Mouse (Mus musculus): ENCODE results near the gene Mamdc2.

Gene Mamdc2

DNA sequence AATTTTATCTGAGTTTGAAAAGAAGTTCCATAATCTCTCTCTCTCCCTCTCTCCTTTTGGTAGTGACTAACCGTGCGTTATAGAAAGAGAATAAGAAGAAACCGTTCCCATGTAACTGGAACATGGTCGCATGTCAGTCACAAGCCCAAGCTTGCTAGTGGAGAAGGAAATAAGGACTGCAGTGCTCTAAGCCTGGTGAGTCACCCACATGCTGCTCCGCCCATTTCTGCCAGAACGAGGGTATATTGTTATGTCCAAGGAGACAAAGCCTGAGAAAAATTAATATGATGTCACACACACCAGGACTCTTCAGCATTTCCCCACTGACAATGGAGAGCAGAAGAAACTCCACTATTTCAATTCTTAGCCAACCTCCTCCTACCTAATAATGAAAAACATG lies 93.5 kb downstream of the Mamdc2 start:
- no peak for DNase-seq

DNA sequence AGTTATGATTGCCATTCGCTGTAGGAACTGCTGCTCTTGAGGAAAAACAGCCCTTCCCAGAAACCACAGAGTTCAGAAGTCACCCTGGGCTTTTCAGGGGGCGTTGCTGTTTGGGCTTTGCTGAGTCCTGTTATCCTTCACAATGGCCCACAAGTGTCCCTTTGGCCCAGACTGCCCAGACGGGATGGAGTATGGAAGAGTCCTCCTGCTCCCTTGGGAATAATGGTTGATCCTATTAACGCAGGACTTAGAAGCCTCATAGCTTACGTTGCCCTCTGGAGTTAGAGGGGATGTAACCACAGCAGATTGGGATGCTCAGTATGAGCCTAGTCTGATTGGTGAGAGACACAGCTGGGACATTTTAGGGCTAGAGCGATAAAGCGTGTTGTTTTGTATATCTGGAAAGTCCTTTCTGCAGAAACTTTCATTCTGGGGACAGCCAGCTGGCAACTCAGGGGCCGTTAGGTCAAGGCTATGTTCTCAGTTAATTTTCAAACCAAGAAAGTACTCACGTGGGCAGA lies 94.3 kb downstream of the Mamdc2 start:
- DNase-seq: peak; percentile 57

DNA sequence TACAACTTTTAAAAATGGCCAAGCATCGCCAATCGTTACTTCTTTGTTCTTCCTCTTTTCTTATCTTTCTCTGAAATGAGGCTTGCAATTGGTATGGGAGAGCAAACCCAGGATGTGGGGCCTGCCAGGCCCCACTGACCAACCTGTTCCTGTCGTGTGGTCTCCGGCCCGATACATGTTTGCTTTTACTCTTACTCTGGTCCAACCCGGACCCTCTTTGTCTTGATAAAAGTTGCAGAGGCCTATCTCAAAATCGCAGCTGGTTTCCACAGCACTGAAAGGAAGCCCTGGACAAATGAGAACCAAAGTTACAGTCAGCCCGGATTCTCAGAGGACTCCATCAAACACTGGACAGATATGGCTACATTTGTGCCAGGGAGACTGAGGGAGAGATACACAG lies 95.1 kb downstream of the Mamdc2 start:
- DNase-seq: no peak

- DNase-seq: peak; percentile 51
Observed at GRCm38 (mm10) chr19:23351808-23352491, 96.3 kb downstream of the Mamdc2 start.

DNA sequence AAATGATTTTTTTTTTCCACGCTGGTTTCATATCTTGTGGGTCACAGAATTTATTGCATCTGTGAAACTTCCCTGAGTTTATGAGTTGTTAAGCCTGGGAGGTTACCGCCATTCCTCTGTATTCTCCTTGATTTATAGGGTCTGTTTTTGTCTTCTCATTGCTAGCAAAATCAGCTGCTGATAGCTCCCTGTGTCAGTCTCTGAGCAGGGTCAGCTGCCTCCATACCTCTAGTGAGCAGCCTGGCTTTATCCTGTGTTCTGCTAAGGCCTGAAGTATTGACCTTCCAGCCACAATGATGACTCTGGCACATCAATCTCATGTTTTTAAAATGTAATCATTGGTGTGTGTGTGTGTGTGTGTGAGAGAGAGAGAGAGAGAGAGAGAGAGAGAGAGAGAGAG lies 98.3 kb downstream of the Mamdc2 start:
- DNase-seq: no peak

DNA sequence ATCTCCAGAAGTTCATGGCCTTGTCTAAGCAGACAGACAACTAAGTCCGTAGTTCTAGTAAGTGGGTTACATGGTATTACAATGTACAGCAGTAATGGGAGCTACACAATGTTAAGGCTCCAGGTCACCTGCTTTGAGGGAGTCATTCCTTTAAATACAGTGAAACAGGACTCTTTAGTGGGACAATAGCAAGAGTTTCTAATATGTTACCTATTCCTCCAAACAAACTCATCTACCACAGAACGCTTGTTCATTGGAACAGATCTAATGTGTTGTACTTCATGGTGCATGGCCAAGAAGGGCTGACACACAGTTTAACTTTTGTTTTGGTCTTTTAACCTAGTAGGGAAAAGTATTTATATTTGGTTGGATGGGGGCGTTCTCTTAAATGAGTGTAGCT lies 105.5 kb downstream of the Mamdc2 start:
- no peak for DNase-seq

DNA sequence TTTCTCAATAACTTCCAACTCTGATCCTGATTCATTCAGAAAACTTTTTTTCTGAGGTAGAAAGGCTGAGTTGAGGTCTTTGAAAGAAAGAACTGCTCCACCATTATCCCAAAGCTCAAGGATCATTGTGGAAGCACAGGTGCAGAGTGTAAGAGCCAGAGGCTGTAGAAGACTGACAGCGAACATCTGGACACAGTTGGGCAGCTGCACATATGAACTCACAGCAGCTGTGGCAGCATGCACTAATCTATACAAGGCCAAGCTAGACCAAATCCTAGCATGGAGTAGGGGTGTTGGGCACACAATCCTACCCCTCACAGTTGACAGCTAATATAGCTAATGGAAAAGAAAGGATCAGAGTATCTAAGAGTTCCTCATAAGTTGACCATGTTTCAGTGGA lies 115.4 kb downstream of the Mamdc2 start:
- DNase-seq: no peak

GRCm38 (mm10) chr19:23330842-23331241 lies 117.4 kb downstream of the Mamdc2 start:
- no peak for DNase-seq

- DNase-seq: no peak
Observed at GRCm38 (mm10) chr19:23329346-23329745, 118.9 kb downstream of the Mamdc2 start.

- DNase-seq: no peak
Observed at GRCm38 (mm10) chr19:23327056-23327640, 121.1 kb downstream of the Mamdc2 start.

DNA sequence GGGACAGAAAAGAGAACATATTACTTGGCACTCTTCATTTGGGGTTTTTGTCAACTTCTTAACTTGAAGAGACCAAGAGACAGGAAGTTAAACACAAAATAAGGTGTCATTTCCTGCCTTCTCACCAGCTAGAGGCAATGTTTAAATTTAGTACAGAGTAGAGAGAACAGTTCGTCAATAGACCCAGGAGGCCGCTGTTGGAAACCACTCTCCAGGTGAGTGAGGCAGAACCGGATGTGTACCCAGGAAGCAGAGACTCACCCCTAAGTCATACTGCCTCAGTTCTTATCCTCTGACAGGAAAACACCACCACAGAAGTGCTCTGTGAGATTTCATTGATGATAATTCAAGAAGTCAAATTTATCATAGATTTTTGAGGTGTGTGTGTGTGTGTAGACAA lies 125.1 kb downstream of the Mamdc2 start:
- peak; percentile 30 for DNase-seq

- DNase-seq: no peak
Observed at GRCm38 (mm10) chr19:23317989-23318358, 130.3 kb downstream of the Mamdc2 start.

DNA sequence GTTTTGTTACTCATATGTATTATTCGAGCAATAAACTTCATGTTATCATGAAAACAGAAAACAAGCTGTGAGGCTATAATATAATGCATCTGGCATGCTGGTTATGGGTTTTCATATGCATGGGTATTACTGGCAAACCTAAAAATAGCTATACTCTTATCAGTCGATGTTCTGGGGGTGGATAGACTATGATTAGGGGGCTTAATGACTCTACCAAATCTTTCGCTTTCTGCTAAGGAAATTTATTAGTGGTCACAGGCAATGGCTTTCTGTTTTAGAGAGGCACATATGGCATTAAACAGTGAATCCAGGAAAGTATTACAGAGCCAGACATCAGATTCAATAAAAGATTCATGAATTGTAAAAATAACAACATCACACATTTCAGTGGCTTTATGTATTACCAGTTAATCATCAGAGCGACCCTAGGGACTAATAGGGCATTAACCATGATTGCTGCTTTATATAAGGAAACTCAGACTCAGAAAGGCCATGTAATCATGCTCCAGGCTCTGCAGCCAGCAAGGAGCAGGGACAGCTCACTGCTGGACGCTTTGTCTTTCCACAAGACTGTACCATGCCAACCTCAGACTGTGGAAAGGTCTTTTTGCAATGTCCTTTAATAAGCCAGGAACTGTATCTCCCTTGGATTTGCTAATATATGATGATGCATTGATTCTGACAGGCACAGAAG lies 130.8 kb downstream of the Mamdc2 start:
- DNase-seq: no peak

- DNase-seq: no peak
Observed at GRCm38 (mm10) chr19:23316851-23317250, 131.4 kb downstream of the Mamdc2 start.

- no peak for DNase-seq
Observed at GRCm38 (mm10) chr19:23309979-23310378, 138.3 kb downstream of the Mamdc2 start.

DNA sequence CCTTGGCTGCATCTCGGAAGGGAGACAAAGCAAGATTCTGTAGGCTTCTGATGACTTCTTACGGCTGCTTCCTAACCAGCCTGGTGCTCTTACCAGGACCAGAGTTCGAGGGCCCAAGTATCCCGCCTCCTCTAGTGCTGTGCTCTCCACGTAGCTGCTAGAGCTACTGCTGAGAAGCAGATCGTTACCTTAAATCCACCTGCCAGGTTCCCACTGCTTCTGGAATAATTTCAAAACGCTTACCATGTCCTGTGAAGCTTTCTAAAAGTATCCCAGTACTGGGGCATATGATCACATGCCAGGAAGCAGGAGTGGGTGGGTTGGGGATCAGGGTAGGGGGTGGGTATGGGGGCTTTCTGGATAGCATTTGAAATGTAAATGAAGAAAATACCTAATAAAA lies 141.6 kb downstream of the Mamdc2 start:
- no peak for DNase-seq

GRCm38 (mm10) chr19:23299987-23300386 lies 148.3 kb downstream of the Mamdc2 start:
- no peak for DNase-seq

DNA sequence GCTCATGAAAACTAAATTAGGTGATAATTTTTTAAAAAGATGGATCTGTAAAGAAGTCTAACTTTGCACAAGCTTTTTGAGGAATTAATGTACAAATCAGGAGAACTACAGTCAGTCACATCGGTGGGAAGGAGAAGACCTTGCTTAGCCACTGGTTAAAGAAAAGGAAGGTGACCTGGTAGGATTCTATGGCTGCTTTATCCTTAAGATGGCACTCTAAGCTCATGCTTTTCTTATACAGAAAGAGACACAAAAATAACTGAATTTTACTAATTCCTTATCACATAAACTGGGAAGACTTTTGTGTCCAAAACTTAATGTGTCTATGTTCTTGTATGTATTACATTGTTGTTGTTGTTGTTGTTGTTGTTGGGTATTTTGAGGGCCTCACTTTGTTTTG lies 149.3 kb downstream of the Mamdc2 start:
- no peak for DNase-seq

DNA sequence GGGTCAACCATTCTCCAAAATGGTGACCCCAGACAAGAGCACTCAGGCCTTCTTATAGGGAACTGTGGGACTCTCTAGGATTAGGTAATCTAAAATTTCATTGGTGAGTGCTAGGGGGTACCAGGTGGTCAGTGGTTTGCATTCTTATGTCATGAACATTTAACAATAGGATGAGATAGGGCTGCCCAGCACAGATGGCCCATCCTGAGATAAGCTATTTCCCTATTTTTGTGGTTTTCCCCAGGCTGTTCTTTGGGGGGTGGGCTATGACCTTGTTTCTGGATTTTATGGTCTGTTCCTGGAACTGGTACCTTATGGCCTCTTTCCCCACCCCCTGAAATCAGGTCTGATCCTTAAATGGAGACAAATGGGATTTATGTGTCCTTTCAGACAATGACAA lies 151.1 kb downstream of the Mamdc2 start:
- no peak for DNase-seq

DNA sequence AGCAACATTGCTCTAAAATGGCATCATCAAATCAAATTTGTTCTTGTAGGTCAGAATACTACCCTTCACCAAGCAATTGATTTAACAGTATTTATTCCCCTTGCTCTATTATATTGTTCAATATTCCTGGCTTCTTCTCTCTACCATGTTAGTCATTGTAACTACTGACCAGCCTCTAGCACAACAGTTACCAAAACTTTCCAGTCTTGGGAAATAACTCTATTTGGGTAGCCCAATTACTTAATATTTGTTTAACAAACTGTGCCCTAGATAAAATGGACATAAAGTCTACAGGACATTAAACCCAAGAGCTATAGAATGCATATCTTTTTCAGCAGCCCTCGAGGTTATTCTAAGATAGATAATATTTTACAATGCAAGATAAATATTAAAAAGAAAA lies 159.0 kb downstream of the Mamdc2 start:
- DNase-seq: no peak

- DNase-seq: no peak
Observed at GRCm38 (mm10) chr19:23281911-23282660, 166.2 kb downstream of the Mamdc2 start.

GRCm38 (mm10) chr19:23274054-23274724 lies 174.1 kb downstream of the Mamdc2 start:
- no peak for DNase-seq
